Mouse (Mus musculus): ENCODE results near the gene Myo16.

- TF ChIP-seq CTCF (IDR thresholded peaks at IDR 0.05; ENCODE audit: borderline replicate concordance, insufficient read depth, low read length) (no peak), POLR2A (IDR thresholded peaks at IDR 0.05; ENCODE audit: low read depth, low read length) (no peak)
These were observed 209.2 kb downstream of the Myo16 start for GRCm38 (mm10) chr8:10362949-10363348.
